Mouse (Mus musculus): ENCODE results near the gene Ssc4d. TPM values are rescaled to one million over a fixed set of nuclear protein-coding genes. Genes with fewer than 3 reads are reported as not detected.

The Ssc4d gene
- total RNA-seq, 2 experiments from 2014 or later: 1.9 to 2.3 TPM

Other genes with a start within 250 kb of the Ssc4d start
- 10 to 100 TPM; 61.7 to 68.2 TPM for gene Tmem120a, start 230.1 kb downstream of the Ssc4d start, total RNA-seq (2021)
- under 1 TPM; 0.27 to 0.73 TPM for gene Styxl1, start 196.1 kb downstream of the Ssc4d start, total RNA-seq (2021)
- 1,000 to 10,000 TPM; 1,052 to 1,158 TPM for gene Mdh2, start 196.1 kb downstream of the Ssc4d start, total RNA-seq (2021)
- 1 to 10 TPM; 2.5 to 4.3 TPM for gene Srrm3, start 167.6 kb downstream of the Ssc4d start, total RNA-seq (2021)
- gene Hspb1, start 86.6 kb downstream of the Ssc4d start, total RNA-seq (2021): 10 to 100 TPM; 68.2 to 90.0 TPM
- 100 to 1,000 TPM; 413 to 414 TPM for gene Ywhag, start 39.9 kb downstream of the Ssc4d start, total RNA-seq (2021)
- under 1 TPM in 1 of 2 experiments, not detected in 1; 0.30 TPM for gene Zp3, start 5.6 kb upstream of the Ssc4d start, total RNA-seq (2021)
- 10 to 100 TPM; 16.6 to 19.2 TPM for gene Dtx2, start 20.3 kb upstream of the Ssc4d start, total RNA-seq (2021)
- 10 to 100 TPM; 13.2 to 14.6 TPM for gene Upk3b, start 64.0 kb upstream of the Ssc4d start, total RNA-seq (2021)
- under 1 TPM; 0.39 to 0.45 TPM for gene Upk3bl, start 80.0 kb upstream of the Ssc4d start, total RNA-seq (2021)
- gene Rasa4, start 109.4 kb upstream of the Ssc4d start, total RNA-seq (2021): 10 to 100 TPM in 1 of 2 experiments, 1 to 10 TPM in 1; 8.4 to 13.7 TPM
- 10 to 100 TPM; 84.1 to 89.4 TPM for gene Polr2j, start 142.1 kb upstream of the Ssc4d start, total RNA-seq (2021)
- gene Lrwd1, start 161.5 kb upstream of the Ssc4d start, total RNA-seq (2021): 10 to 100 TPM in 1 of 2 experiments, 1 to 10 TPM in 1; 8.6 to 11.9 TPM
- gene Alkbh4, start 161.6 kb upstream of the Ssc4d start, total RNA-seq (2021): 1 to 10 TPM; 5.6 to 9.2 TPM
- gene Orai2, start 196.2 kb upstream of the Ssc4d start, total RNA-seq (2021): 1 to 10 TPM; 5.1 to 6.6 TPM
- 10 to 100 TPM; 30.0 to 33.2 TPM for gene Prkrip1, start 224.4 kb upstream of the Ssc4d start, total RNA-seq (2021)

All from adrenal gland, postnatal 10 days (tissue).